Mouse (Mus musculus) liver, embryonic 16.5 days (tissue): ENCODE measurements around the gene Dmd. TPM values are rescaled to one million over a fixed set of nuclear protein-coding genes. Genes with fewer than 3 reads are reported as not detected.

ENCODE experiments used
- ATAC-seq: fragments of 200-750 bp; cut with Nextera tagmentation; 2 replicates; pipeline ENCODE4 v1.8.0; 2017; ENCODE audit warnings: low read depth, mild to moderate bottlenecking, moderate number of reproducible peaks, moderate library complexity
- H3K27ac ChIP-seq: fragments of 300-500 bp; sonication (generic); 2 replicates; pipeline ENCODE4 v1.5.1; 2014; ENCODE audit warnings: mild to moderate bottlenecking, low read length
- H3K27me3 ChIP-seq: fragments of 300-500 bp; sonication (generic); 2 replicates; pipeline ENCODE4 v1.6.1; 2014; ENCODE audit warnings: low read depth, low read length, mixed read lengths; ENCODE audit not compliant: control insufficient read depth, insufficient read depth
- H3K36me3 ChIP-seq: fragments of 300-500 bp; sonication (generic); 2 replicates; pipeline ENCODE4 v1.6.1; 2014; ENCODE audit warnings: mild to moderate bottlenecking; ENCODE audit not compliant: control insufficient read depth, insufficient read depth
- H3K4me1 ChIP-seq: fragments of 300-500 bp; sonication (generic); 2 replicates; pipeline ENCODE4 v1.6.1; 2014; ENCODE audit warnings: low read depth, low read length, mixed read lengths; ENCODE audit not compliant: control insufficient read depth
- H3K4me2 ChIP-seq: fragments of 300-500 bp; sonication (generic); 2 replicates; pipeline ENCODE4 v1.6.1; 2014; ENCODE audit warnings: low read depth, low read length, mixed read lengths
- H3K4me3 ChIP-seq: fragments of 300-500 bp; sonication (generic); 2 replicates; pipeline ENCODE4 v1.5.1; 2014; ENCODE audit warnings: low read depth, mild to moderate bottlenecking, low read length
- H3K9ac ChIP-seq: fragments of 300-500 bp; sonication (generic); 2 replicates; pipeline ENCODE4 v1.6.1; 2014; ENCODE audit warnings: low read depth, low read length
- H3K9me3 ChIP-seq: fragments of 300-500 bp; sonication (generic); replicated peaks from 2 replicates; pipeline ENCODE4 v1.6.1; 2016; ENCODE audit warnings: low read length; ENCODE audit not compliant: control insufficient read depth
- WGBS: fragments of 180-500 bp; shearing (Covaris S2); extraction: QIAGEN DNeasy Blood & Tissue Kit; methylation state at CpG from one replicate; pipeline ENCODE4 v1.1.7; 2014; ENCODE audit not compliant: insufficient replicate concordance; 5-methylcytosine and 5-hydroxymethylcytosine counted together
- polyA plus RNA-seq: library from polyadenylated mRNA; unstranded; fragments of >200 nt; fragmentation: Nextera tagmentation; extraction: Ambion mirVana; gene quantifications from 2 replicates; pipeline ENCODE4 v1.2.1, GENCODE M21; 2015

Dmd gene
- polyA plus RNA-seq, 1 experiment from 2014 or later = 10.0 TPM

DNA sequence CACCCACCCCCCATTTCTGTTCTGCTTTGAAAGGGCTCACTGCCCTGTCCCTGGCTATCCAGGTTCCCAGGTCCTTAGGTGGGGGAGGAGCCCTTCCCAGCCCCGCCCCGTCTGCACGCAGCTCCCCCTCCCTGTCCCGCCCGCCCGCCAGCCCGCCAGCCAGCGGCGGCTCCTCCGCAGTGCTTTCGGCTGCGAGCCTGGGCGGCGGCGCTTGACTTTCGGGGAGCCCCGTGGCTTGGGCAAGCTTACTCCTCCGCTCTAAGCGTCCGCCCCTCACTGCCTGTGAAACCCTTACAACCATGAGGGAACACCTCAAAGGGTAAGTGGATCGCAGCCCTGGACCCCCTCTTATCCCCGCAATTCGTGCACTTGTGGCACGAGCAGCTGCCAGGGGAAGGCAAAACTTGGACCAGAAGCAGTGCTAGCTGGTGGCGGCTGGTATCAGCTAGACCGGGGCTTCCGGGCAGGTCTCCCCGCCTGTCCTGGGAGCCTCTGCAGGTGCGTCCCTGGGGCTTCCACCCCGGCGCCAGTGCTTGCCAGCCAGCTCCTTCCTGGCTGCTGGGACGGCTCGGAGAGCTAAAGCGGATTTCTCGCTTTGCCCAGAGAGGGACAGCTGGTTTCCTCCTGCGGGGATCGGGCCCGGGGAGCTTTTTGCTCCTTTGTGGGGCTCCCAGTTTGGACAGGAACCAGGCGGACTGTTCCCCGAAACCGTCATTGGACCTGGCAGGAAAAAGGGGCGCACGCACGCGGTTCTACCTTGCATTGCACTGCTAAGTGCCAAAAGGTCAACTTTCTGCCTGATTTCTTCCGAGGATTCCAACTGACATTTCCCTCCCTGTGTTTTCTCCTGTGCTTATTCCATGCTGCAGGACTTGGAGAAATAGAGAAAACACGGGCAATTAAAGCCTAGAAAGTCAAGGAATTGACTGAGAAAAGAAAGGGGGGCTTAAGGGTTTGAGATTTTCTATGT lies 2099.8 kb downstream of the Dmd start:
- Histone ChIP-seq H3K9me3 (no peaks in the 10 kb centered on the region), H3K27me3 (no peaks in the 10 kb centered on the region), H3K27ac (peak overlapping the region; percentile 17), H3K4me2 (peak overlapping the region; percentile 59), H3K4me3 (peak overlapping the region; percentile 59), H3K4me1 (no peaks in the 10 kb centered on the region), H3K36me3 (no peaks in the 10 kb centered on the region), H3K9ac (peak overlapping the region; percentile 48)
- 20% methylated on average over 42 of the region's 47 CpGs for WGBS
- peak; percentile 83 for ATAC-seq

DNA sequence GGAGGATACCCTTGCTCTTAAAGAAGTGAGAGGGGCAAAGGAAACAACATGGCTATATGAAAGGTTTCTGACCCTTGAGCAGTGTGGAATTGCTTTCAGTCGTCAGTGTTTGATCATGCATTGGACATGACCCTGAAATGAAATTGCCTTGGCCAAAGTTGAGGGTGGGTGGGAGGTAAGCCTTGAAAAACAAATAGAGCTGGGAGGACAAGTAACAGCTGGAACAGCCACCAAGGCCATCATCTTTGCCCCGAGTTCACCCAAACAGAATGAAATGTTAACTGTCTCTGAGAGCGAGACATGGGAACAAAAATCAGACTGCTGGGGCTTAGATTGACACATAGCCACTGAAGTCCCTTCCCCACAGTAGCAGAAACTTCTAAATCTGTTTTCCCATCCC lies 2100.9 kb downstream of the Dmd start:
- H3K9me3 ChIP-seq = no peaks in the 10 kb centered on the region
- no peak overlapping the region for H3K27ac ChIP-seq
- no peak overlapping the region for H3K9ac ChIP-seq
- H3K4me3 ChIP-seq = peak overlapping the region; percentile 21; the same call in 1 of the 2 replicates
- 43% methylated on average over 3 of the region's 3 CpGs for WGBS
- H3K27me3 ChIP-seq = no peaks in the 10 kb centered on the region
- no peaks in the 10 kb centered on the region for H3K4me1 ChIP-seq
- peak; percentile 52 for ATAC-seq
- no peak overlapping the region for H3K4me2 ChIP-seq
- no peaks in the 10 kb centered on the region for H3K36me3 ChIP-seq

DNA sequence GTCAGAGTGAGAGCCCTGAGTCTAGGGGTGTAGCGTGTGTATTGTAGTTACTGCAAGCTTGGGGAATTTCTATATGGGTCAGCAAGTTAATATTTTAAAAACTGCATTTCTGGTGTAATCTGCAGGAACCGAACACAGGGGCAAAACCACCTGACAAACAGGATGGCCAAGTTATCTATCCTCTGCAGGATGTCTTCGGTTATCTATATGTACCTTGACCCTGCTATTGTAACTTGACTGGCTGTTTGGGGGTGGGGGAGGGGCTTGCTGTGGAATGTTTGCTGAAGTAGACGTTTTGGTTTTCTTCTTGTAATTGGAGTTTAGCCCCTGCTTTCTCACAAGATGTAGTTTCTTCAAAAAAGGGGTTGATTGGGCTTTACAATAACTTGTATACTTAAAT lies 2124.9 kb downstream of the Dmd start:
- 15% methylated on average over 4 of the region's 4 CpGs for WGBS
- no peak overlapping the region for H3K27ac ChIP-seq
- no peak overlapping the region for H3K4me2 ChIP-seq
- H3K9ac ChIP-seq = no peak overlapping the region
- H3K27me3 ChIP-seq = no peaks in the 10 kb centered on the region
- no peak overlapping the region for H3K4me3 ChIP-seq
- H3K36me3 ChIP-seq = no peaks in the 10 kb centered on the region
- H3K4me1 ChIP-seq = no peaks in the 10 kb centered on the region; the same call in 1 of the 2 replicates
- ATAC-seq = peak; percentile 71
- no peaks in the 10 kb centered on the region for H3K9me3 ChIP-seq

DNA sequence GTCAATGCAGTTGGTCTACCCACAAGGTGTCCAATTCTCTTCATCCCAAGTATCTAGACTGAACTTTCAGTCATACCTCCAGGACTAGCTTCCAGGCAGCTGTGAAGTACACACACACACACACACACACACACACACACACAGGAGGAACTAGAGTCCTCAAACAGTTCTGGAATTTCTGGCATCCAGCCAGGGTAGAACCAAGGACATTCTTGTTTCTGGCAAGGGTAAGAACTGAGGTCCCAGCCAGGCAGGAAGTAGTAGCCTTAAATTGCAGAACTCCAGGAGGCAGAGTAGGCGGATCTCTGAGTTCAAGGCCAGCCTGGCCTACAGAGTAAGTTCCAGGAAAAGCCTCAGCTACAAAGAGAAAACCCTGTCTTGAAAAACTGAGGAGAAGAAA lies 2128.2 kb downstream of the Dmd start:
- Histone ChIP-seq H3K9me3 (no peaks in the 10 kb centered on the region), H3K4me2 (no peak overlapping the region), H3K4me3 (no peak overlapping the region), H3K9ac (no peak overlapping the region), H3K27ac (no peak overlapping the region), H3K36me3 (no peaks in the 10 kb centered on the region), H3K4me1 (no peaks in the 10 kb centered on the region; the same call in 1 of the 2 replicates), H3K27me3 (no peaks in the 10 kb centered on the region)
- 58% methylated on average over 1 of the region's 1 CpGs for WGBS
- ATAC-seq = no peak

DNA sequence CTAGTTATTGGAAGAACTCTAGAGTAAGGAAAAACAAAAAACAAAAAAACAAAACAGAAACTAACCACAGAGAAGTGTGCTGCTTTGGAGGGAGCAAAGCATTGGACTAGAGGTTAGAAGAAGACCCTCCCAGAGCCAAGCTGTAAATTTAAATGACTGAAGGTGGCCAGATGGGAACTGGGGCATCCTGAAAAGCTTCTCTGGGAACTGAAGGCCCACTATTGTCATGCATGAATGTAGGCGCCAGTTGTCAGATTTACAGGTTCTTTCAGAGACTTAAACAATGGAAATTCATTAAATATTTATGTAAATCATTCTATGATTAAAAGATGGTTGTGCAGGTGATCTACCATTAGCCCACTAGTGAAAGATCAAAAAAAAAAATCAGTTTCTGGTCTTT lies 2128.9 kb downstream of the Dmd start:
- Histone ChIP-seq H3K4me1 (no peaks in the 10 kb centered on the region; the same call in 1 of the 2 replicates), H3K27me3 (no peaks in the 10 kb centered on the region), H3K4me2 (no peak overlapping the region), H3K9ac (no peak overlapping the region), H3K9me3 (no peaks in the 10 kb centered on the region), H3K4me3 (no peak overlapping the region), H3K27ac (no peak overlapping the region), H3K36me3 (no peaks in the 10 kb centered on the region)
- 49% methylated on average over 1 of the region's 1 CpGs for WGBS
- no peak for ATAC-seq

DNA sequence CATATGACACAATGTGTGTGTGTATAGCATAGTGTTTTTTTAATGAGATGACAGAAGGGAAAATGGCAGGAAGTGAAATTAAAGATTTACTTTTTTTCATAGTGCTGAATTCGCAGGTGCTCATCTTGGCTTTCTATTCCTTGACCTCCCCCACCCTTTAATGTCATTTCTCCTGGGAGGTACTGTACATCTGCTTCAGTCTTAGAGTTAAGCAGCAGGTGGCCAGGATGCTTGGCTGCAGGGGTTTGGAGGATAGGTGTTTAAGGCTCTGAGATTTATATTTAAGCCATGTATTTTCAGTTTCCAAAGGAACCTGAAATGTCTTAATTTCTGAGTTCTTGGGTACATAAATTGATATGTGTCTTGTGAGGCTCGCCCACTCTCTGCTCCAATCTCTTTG lies 2130.5 kb downstream of the Dmd start:
- Histone ChIP-seq H3K4me2 (no peak overlapping the region), H3K36me3 (no peaks in the 10 kb centered on the region), H3K27ac (no peak overlapping the region), H3K27me3 (no peaks in the 10 kb centered on the region), H3K4me3 (no peak overlapping the region), H3K4me1 (no peaks in the 10 kb centered on the region), H3K9ac (no peak overlapping the region), H3K9me3 (no peaks in the 10 kb centered on the region)
- 47% methylated on average over 2 of the region's 2 CpGs for WGBS
- ATAC-seq = no peak

DNA sequence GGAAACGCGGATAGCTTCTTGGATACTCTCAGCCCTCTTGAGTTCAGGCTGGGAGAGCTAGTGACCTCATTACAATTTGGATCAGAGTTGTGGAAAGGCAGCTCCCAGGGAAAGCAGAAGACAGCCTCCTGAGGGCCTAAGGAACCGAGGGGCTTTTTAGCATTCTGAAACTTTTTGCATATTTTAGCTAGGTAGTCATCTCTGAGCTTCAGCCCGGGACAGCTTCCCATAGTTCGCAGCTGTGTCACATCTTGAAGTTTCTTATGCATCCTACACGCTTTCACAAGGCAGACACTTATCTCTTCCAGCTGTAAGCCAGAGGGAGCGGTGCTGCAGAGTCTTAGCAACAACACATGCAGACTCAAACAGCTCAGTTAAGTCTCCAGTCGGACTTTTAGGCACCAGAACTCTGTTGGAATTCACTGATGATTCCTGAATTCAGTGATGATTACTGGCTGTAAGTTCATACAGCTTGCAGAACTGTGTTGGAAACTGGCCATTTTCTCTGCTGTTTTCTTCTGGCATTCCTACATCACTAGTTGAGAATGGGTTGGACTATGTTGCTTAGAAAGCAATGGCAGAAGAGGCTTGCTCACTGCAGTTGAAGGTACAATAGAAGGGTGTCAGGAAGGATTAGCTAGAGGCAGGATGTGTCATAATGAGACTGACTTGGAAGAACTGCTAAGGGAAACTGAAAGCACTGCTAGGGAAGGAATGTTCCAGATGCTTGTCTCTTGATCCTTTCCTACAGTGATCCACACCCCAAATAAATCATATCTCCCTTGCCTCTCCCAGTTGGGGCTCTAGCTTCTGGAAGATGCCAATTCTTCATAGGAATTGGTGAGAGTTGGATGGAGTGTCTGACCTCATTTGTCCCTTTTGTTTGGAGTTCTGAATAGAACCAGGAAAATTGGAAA lies 2135.8 kb downstream of the Dmd start:
- Histone ChIP-seq H3K9ac (no peak overlapping the region), H3K4me2 (no peak overlapping the region), H3K9me3 (no peaks in the 10 kb centered on the region), H3K27ac (no peak overlapping the region), H3K4me1 (no peaks in the 10 kb centered on the region), H3K27me3 (no peaks in the 10 kb centered on the region), H3K36me3 (no peaks in the 10 kb centered on the region), H3K4me3 (no peak overlapping the region)
- 47% methylated on average over 8 of the region's 8 CpGs for WGBS
- no peak for ATAC-seq

DNA sequence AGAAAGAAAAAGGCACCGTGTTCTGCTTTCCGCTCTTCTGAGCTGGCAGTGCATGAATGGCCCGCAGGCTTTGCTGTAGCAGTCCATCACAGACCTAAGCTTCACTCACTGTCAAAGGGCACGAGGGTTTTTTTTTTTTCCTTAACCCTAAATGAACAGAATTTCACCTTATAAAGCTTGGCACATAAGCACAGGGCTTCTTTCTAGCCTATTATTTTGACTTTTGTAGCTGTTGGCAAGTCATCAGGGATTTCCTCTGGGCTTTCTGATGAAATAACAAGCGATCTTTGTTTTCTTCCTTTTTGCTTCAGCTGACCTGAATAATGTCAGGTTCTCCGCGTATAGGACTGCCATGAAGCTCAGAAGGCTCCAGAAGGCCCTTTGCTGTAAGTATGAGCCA lies 2140.8 kb downstream of the Dmd start:
- no peaks in the 10 kb centered on the region for H3K4me1 ChIP-seq
- WGBS = 73% methylated on average over 7 of the region's 7 CpGs
- no peak for ATAC-seq
- H3K9me3 ChIP-seq = no peaks in the 10 kb centered on the region
- no peaks in the 10 kb centered on the region for H3K36me3 ChIP-seq
- H3K4me3 ChIP-seq = no peak overlapping the region
- H3K9ac ChIP-seq = no peak overlapping the region
- no peak overlapping the region for H3K4me2 ChIP-seq
- no peak overlapping the region for H3K27ac ChIP-seq
- H3K27me3 ChIP-seq = no peaks in the 10 kb centered on the region

DNA sequence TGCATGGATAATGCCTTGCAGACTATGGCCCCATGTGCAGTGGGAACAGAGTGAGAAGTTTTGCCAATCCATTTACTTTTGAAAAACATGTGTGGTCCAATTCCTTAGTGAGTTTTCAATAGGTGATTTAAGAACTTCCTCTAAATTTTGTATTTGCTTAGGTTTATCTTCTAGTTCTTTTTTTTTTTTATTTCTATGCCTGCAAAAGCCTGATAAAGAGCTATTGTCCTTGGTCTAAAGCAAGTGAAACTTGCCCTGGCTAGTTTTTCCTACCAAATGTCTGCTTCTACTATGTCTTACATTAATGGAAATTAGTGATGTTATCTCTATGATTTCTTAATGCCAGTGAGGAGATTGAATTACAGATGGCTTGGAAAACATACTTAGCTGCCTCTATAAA lies 2144.7 kb downstream of the Dmd start:
- no peak overlapping the region for H3K27ac ChIP-seq
- no peaks in the 10 kb centered on the region for H3K27me3 ChIP-seq

More for the DNA sequence above, 2144.7 kb downstream of the Dmd start:
- Histone ChIP-seq H3K9me3 (no peaks in the 10 kb centered on the region), H3K4me3 (no peak overlapping the region), H3K9ac (no peak overlapping the region), H3K36me3 (no peaks in the 10 kb centered on the region), H3K4me1 (no peaks in the 10 kb centered on the region), H3K4me2 (no peak overlapping the region)
- no peak for ATAC-seq
